Mouse (Mus musculus) lung, postnatal 0 days (tissue): ENCODE data around the gene Yjefn3. TPM values are rescaled to one million over a fixed set of nuclear protein-coding genes. Genes with fewer than 3 reads are reported as not detected.

Experiments
- ATAC-seq: fragments of 200-750 bp; cut with Nextera tagmentation; 2 replicates; pipeline ENCODE4 v1.8.0; 2017; ENCODE audit warnings: moderate library complexity
- DNase-seq: peaks from one replicate; pipeline ENCODE4 v3.0.0-alpha.2; 2016; ENCODE audit warnings: low spot score
- H3K27ac ChIP-seq: fragments of 300-500 bp; sonication (generic); 2 replicates; pipeline ENCODE4 v1.5.1; 2014; ENCODE audit warnings: antibody characterized with exemption, mild to moderate bottlenecking, low read length, mixed read lengths
- H3K27me3 ChIP-seq: fragments of 300-500 bp; sonication (generic); replicated peaks from 2 replicates; pipeline ENCODE4 v1.6.1; 2014; ENCODE audit warnings: low read length, mixed read lengths; ENCODE audit not compliant: insufficient read depth
- H3K36me3 ChIP-seq: fragments of 300-500 bp; sonication (generic); 2 replicates; pipeline ENCODE4 v1.6.1; 2014; ENCODE audit warnings: low read length, mixed read lengths; ENCODE audit not compliant: insufficient read depth
- H3K4me1 ChIP-seq: fragments of 300-500 bp; sonication (generic); 2 replicates; pipeline ENCODE4 v1.6.1; 2014; ENCODE audit warnings: antibody characterized with exemption, low read depth, low read length, mixed read lengths; ENCODE audit not compliant: insufficient read depth
- H3K4me2 ChIP-seq: fragments of 300-500 bp; sonication (generic); replicated peaks from 2 replicates; pipeline ENCODE4 v1.6.1; 2014; ENCODE audit warnings: low read depth, mild to moderate bottlenecking, low read length, moderate library complexity, mixed read lengths
- H3K4me3 ChIP-seq: fragments of 300-500 bp; sonication (generic); 2 replicates; pipeline ENCODE4 v1.5.1; 2014; ENCODE audit warnings: low read depth, low read length
- H3K9ac ChIP-seq: fragments of 300-500 bp; sonication (generic); replicated peaks from 2 replicates; pipeline ENCODE4 v1.6.1; 2014; ENCODE audit warnings: low read depth, mild to moderate bottlenecking
- H3K9me3 ChIP-seq: fragments of 300-500 bp; sonication (generic); 2 replicates; pipeline ENCODE4 v1.6.1; 2016; ENCODE audit warnings: low read length, mixed read lengths
- CTCF ChIP-seq: IDR thresholded peaks from 2 replicates; pipeline ENCODE4 v1.5.1; 2016; ENCODE audit warnings: antibody characterized with exemption, mild to moderate bottlenecking
- EP300 ChIP-seq: IDR thresholded peaks from 2 replicates; pipeline ENCODE4 v1.6.1; 2016; ENCODE audit warnings: antibody characterized with exemption, mild to moderate bottlenecking, control low read depth
- whole genome bisulfite sequencing: fragments of 180-500 bp; shearing (Covaris S2); extraction: QIAGEN DNeasy Blood & Tissue Kit; methylation state at CpG from one replicate; pipeline ENCODE4 v1.1.7; 2014; 5-methylcytosine and 5-hydroxymethylcytosine counted together
- polyA plus RNA-seq: library from polyadenylated mRNA; unstranded; fragments of >200 nt; fragmentation: Nextera tagmentation; extraction: Ambion mirVana; gene quantifications from 2 replicates; pipeline ENCODE4 v1.2.1, GENCODE M21; 2015

The Yjefn3 gene
- polyA plus RNA-seq, 1 experiment from 2014 or later: 2.1 TPM

- no peaks in the 10 kb centered on the region for H3K4me1 ChIP-seq
These were observed 7.6 kb downstream of the Yjefn3 start for GRCm38 (mm10) chr8:69894836-69895332.

GRCm38 (mm10) chr8:69893863-69894262, 8.6 kb downstream of the Yjefn3 start:
- H3K9me3 ChIP-seq: no peaks in the 10 kb centered on the region
- DNase-seq (peak; percentile 79), ATAC-seq (peak; percentile 63)
- H3K9ac ChIP-seq: no peak overlapping the region
- WGBS: 43% methylated on average over 17 of the region's 17 CpGs
- no peaks in the 10 kb centered on the region for H3K36me3 ChIP-seq
- peaks cover 2% of the 10 kb centered on the region; the same call in 1 of the 2 replicates for H3K4me1 ChIP-seq
- H3K27me3 ChIP-seq: peaks cover 11% of the 10 kb centered on the region
- H3K4me2 ChIP-seq: no peak overlapping the region
- H3K4me3 ChIP-seq: no peak overlapping the region
- no peak for TF ChIP-seq EP300
- TF ChIP-seq CTCF: peak; percentile 74
- H3K27ac ChIP-seq: no peak overlapping the region

More at GRCm38 (mm10) chr8:69894836-69895332, 7.6 kb downstream of the Yjefn3 start:
- peaks cover under 1% of the 10 kb centered on the region; the same call in 1 of the 2 replicates for H3K27me3 ChIP-seq
- no peak overlapping the region for H3K9ac ChIP-seq
- no peaks in the 10 kb centered on the region for H3K36me3 ChIP-seq
- no peak overlapping the region for H3K27ac ChIP-seq
- no peak for ATAC-seq
- TF ChIP-seq EP300 (no peak), CTCF (no peak)
- DNase-seq: no peak
- H3K9me3 ChIP-seq: no peaks in the 10 kb centered on the region
- 66% methylated on average over 6 of the region's 6 CpGs for WGBS
- no peak overlapping the region for H3K4me3 ChIP-seq
- H3K4me2 ChIP-seq: no peak overlapping the region

- Histone ChIP-seq H3K9ac (no peak overlapping the region), H3K9me3 (no peaks in the 10 kb centered on the region), H3K4me3 (no peak overlapping the region), H3K4me2 (no peak overlapping the region), H3K36me3 (no peaks in the 10 kb centered on the region), H3K4me1 (peaks cover 7% of the 10 kb centered on the region; the same call in 1 of the 2 replicates), H3K27ac (no peak overlapping the region), H3K27me3 (peaks cover 41% of the 10 kb centered on the region)
- ATAC-seq (no peak), DNase-seq (peak; percentile 54)
- WGBS: 34% methylated on average over 19 of the region's 19 CpGs
- TF ChIP-seq EP300: no peak
- TF ChIP-seq CTCF: peak; percentile 79
These were observed 11.7 kb downstream of the Yjefn3 start for GRCm38 (mm10) chr8:69890813-69891241.

- Histone ChIP-seq H3K4me2 (peak overlapping the region; percentile 49), H3K9ac (no peak overlapping the region), H3K4me3 (peak overlapping the region; percentile 8; the same call in 1 of the 2 replicates), H3K27ac (no peak overlapping the region), H3K4me1 (peaks cover 7% of the 10 kb centered on the region; the same call in 1 of the 2 replicates), H3K9me3 (no peaks in the 10 kb centered on the region), H3K36me3 (no peaks in the 10 kb centered on the region), H3K27me3 (peaks cover 60% of the 10 kb centered on the region)
- no peak for TF ChIP-seq CTCF
- TF ChIP-seq EP300: no peak
- ATAC-seq (peak; percentile 16; the same call in 1 of the 2 replicates), DNase-seq (no peak)
- 4% methylated on average over 23 of the region's 32 CpGs for WGBS
These were observed 13.6 kb downstream of the Yjefn3 start for GRCm38 (mm10) chr8:69888902-69889301.

- no peak for TF ChIP-seq CTCF
- no peak for TF ChIP-seq EP300
- WGBS: 7% methylated on average over 24 of the region's 24 CpGs
- Histone ChIP-seq H3K9me3 (no peaks in the 10 kb centered on the region), H3K27me3 (peaks cover 65% of the 10 kb centered on the region), H3K9ac (no peak overlapping the region), H3K4me2 (peak overlapping the region; percentile 49), H3K4me1 (peaks cover 7% of the 10 kb centered on the region; the same call in 1 of the 2 replicates), H3K27ac (no peak overlapping the region), H3K4me3 (peak overlapping the region; percentile 8; the same call in 1 of the 2 replicates), H3K36me3 (no peaks in the 10 kb centered on the region)
- DNase-seq (peak; percentile 38), ATAC-seq (peak; percentile 56)
These were observed 14.2 kb downstream of the Yjefn3 start for GRCm38 (mm10) chr8:69888244-69888866.

- TF ChIP-seq CTCF (no peak), EP300 (no peak)
- ATAC-seq: peak; percentile 34
- no peak within 1 kb of the TSS for H3K27ac ChIP-seq
- H3K27me3 ChIP-seq: peaks cover 73% of the 10 kb centered on the region
- H3K4me3 ChIP-seq: peak within 1 kb of the TSS; percentile 8
- no peak within 1 kb of the TSS for H3K9ac ChIP-seq
- 2% methylated on average over 57 of the region's 60 CpGs for WGBS
- DNase-seq: peak; percentile 35
- H3K36me3 ChIP-seq: no peaks in the 10 kb centered on the region
- no peaks in the 10 kb centered on the region for H3K9me3 ChIP-seq
- peak within 1 kb of the TSS; percentile 49 for H3K4me2 ChIP-seq
- H3K4me1 ChIP-seq: peaks cover 7% of the 10 kb centered on the region; the same call in 1 of the 2 replicates
These were observed 14.9 kb downstream of the Yjefn3 start, which contains the start of gene Cilp2 for GRCm38 (mm10) chr8:69887289-69888243. Cilp2 (minus strand) TSS chr8:69887687.
